Mouse (Mus musculus): ENCODE measurements around the gene Cdk15. TPM values are rescaled to one million over a fixed set of nuclear protein-coding genes. Genes with fewer than 3 reads are reported as not detected.

Gene Cdk15
- total RNA-seq, 2 experiments from 2014 or later: 0.58 to 0.68 TPM

DNA sequence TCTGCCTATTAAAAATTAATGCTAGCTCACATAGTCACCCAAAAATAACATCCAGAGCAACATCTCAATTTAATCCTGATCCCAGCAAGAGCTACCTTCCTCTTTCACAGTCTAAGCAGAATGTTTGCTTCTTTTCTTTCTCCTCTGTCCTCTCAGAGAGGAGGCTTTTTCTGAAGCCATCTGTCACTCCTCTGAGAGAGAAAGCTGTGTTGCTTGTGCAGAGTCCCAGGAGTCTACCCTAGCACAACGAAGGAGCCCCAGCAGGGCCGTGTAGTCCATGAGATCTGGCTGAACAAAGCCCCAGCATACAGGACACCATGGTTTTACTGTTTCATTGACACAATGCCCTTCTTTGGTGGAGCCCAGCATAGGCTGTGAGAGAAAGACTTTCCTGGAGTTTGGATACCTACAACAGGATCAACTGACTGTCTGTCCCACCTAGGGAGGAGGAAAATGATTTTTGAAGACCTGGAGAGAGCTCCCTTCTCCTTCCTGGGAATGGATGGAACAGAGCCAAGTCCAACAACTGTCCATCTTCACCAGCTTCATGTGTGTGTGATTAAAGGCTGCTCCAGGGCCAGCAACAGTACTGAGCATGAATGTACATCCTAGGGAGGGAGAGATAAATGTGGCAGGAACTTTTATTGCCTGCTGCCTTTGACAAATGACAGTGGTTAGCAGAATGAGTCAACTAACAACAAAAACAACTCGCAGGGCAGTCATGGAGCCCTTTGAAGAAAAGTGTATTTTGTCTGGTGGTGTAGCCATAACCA is 131.0 kb downstream of the Cdk15 start:
- Histone ChIP-seq H3K27ac (no peak overlapping the region), H3K4me3 (no peak overlapping the region)
- no peak for TF ChIP-seq CTCF (IDR thresholded peaks at IDR 0.05)
- no peak for DNase-seq (ENCODE audit: extremely low spot score in 1 of 2, low spot score in 2 of 2)
- intact Hi-C loops (cut with DNase I): no loop called here

DNA sequence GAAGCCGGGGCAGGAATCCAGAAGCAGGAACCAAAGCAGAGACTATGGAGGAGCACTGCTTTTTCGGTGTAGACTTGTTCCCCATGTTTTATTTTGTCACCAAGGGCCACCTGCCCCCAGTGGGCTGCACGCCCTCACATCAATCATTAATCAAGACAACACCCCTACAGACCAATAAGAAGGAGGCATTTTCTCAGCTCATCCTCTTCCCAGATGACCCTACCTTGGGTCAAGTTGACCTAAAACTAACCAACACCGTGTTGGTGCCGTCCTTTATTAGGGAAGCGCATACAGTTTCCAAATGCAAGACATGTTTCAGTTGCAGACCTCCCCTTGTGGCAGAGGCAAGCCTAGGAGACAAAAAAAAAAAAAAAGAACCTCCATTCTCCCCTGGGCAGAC is 132.5 kb downstream of the Cdk15 start:
- intact Hi-C loops (cut with DNase I): no loop called here
- no peak overlapping the region for H3K4me3 ChIP-seq
- DNase-seq (ENCODE audit: extremely low spot score in 1 of 2, low spot score in 2 of 2): no peak
- TF ChIP-seq CTCF (IDR thresholded peaks at IDR 0.05): no peak
- H3K27ac ChIP-seq: no peak overlapping the region

DNA sequence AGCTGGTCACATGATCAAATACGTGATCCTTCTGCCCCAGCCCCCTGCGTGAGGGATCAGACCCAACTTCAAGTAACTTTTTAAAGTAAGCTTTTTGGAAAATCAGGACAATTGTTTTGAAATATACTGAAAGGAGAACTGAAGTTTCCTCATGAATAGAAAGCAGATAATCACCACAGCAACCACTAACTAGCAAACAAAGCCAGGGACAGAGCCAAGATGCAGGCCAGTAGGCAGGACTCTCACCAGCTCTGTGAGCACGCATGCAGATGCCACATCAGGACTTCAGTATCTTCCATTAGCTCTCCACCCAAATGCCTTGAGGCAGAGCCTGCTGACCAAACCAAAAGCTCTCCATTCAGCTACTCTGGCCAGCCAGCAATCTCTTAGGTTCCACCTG is 135.0 kb downstream of the Cdk15 start:
- intact Hi-C loops (cut with DNase I): no loop called here
- no peak for DNase-seq (ENCODE audit: extremely low spot score in 1 of 2, low spot score in 2 of 2)
- Histone ChIP-seq H3K4me3 (no peak overlapping the region), H3K27ac (no peak overlapping the region)
- no peak for TF ChIP-seq CTCF (IDR thresholded peaks at IDR 0.05)

DNA sequence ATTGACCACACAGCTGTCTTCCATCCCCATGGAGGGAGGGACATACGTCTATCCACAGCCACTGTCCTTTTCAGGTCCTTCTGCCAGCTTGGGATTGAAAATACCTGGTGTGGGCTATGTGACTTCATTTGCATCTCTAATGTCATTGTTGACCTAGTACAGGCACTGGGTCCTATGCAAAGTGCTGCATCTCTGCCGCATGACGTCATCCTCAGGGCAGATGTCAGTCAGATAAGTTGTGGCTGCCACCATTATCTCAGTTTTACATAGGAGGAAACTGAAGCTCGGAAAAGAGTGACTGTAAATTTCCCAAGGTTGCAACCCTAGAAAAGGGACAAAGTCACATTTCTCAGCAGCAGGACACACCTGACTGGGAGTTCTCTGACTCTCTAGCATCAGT is 137.4 kb downstream of the Cdk15 start:
- Histone ChIP-seq H3K27ac (no peak overlapping the region), H3K4me3 (no peak overlapping the region)
- TF ChIP-seq CTCF (IDR thresholded peaks at IDR 0.05): no peak
- no peak for DNase-seq (ENCODE audit: extremely low spot score in 1 of 2, low spot score in 2 of 2)
- intact Hi-C loops (cut with DNase I): no loop called here

DNA sequence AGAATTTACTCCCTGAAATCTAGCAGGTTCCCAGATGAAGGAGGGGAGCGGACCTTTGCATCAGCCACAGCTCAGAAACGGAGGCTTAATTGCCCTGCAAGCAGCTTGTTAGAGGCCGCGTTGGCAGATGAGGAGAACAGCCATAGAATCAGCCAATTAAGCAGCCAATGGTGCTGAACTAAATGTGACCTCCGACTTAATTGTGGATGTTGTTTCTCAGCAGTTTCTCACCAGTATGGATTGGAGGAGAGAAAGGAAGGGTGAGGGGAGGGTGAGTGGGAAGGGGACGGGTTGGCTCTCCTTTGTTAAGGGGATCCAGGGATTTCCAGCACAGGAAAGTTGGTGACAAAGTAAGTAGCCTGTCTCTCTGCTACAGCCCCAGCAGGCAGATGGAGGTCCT is 137.9 kb downstream of the Cdk15 start:
- intact Hi-C loops (cut with DNase I): no loop called here
- Histone ChIP-seq H3K4me3 (no peak overlapping the region), H3K27ac (no peak overlapping the region)
- TF ChIP-seq CTCF (IDR thresholded peaks at IDR 0.05): no peak
- DNase-seq (ENCODE audit: extremely low spot score in 1 of 2, low spot score in 2 of 2): no peak

DNA sequence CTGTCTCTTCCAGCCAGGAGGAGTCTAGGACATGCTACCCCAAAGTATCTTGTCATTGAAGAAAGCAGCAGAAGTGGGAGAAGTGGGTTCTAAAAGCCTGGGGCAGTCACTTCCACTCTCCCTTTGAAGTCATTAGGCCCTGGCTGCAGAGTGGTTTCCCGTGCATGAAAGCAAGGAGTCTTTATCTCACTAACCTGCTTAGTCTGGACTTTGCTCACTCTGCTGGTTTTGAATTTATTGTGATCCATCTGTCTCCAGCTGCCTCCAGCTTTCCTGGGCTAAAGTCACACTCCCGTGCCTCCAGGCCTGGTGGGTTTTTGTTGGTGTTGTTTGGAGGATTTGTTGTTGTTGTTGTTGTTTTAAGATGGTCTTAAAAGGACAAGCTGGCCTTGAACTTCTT is 139.3 kb downstream of the Cdk15 start:
- no peak overlapping the region for H3K4me3 ChIP-seq
- intact Hi-C loops (cut with DNase I): no loop called here
- H3K27ac ChIP-seq: no peak overlapping the region
- no peak for DNase-seq (ENCODE audit: extremely low spot score in 1 of 2, low spot score in 2 of 2)
- TF ChIP-seq CTCF (IDR thresholded peaks at IDR 0.05): no peak

DNA sequence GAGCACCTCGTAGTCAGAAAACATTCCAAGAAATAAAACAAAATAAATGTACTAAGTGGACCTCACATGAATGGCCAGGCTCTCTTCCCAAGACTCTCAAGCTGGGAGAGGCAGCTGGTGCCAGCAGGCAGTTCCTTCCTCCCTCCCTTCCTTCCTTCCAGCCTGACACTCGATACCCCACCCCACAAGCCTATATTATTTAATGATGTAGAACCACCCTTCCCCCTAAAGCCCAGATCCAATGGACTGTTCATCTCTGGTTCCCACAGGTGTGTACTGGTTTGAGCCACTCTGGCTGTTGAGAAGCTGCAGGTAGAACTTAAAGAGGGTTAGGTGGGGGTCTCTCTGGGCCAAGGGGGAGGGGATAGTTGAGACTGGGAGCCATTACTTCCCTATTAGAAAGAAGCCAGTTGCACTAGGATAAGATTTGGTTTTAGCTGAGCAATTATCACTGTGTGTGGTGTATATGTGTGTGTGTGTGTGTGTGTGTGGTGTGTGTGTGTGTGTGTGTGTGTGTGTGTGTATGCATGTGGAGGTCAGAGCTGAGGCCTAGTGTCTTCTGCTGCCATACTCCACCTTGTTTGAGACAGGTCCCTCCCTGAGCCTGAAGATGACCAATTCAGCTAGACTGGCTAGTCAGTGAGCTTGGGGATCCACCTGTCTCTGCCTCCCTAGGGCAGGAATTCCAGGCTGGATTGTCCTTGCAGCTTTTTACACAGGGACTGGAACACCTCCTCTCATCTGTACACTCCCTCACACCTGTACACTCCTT is 143.0 kb downstream of the Cdk15 start:
- Histone ChIP-seq H3K4me3 (no peak overlapping the region), H3K27ac (no peak overlapping the region)
- intact Hi-C loops (cut with DNase I): no loop called here
- no peak for TF ChIP-seq CTCF (IDR thresholded peaks at IDR 0.05)
- DNase-seq (ENCODE audit: extremely low spot score in 1 of 2, low spot score in 2 of 2): no peak

DNA sequence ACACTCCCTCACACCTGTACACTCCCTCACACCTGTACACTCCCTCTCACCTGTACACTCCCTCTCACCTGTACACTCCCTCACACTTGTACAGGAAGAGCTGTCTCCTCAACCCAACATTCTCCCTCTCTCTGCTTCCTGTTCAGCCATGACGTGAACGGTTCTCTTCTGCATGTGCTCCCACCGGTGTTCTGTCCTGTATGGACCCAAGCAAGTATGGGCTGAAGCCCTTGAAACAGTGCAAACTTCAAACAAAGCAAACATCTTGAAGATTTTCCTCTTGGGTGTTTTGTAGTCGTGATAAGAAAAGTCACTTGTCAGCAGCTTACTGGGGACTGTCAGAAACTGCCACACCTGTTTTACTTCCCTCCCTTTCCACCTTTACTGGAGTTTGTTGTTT is 144.5 kb downstream of the Cdk15 start:
- Histone ChIP-seq H3K4me3 (no peak overlapping the region), H3K27ac (no peak overlapping the region)
- intact Hi-C loops (cut with DNase I): no loop called here
- no peak for DNase-seq (ENCODE audit: extremely low spot score in 1 of 2, low spot score in 2 of 2)
- no peak for TF ChIP-seq CTCF (IDR thresholded peaks at IDR 0.05)

Other genes with a start within 250 kb of the Cdk15 start
- gene C2cd6, start 162.0 kb upstream of the Cdk15 start, total RNA-seq (2021): not detected
- gene Tmem237, start 136.5 kb upstream of the Cdk15 start, total RNA-seq (2021): 10 to 100 TPM; 30.8 to 31.9 TPM
- 1 to 10 TPM; 1.6 to 1.7 TPM for gene Mpp4, start 93.5 kb upstream of the Cdk15 start, total RNA-seq (2021)
- gene Als2, start 19.7 kb upstream of the Cdk15 start, total RNA-seq (2021): 10 to 100 TPM; 35.1 to 37.5 TPM
- 1 to 10 TPM; 5.0 to 7.9 TPM for gene Fzd7, start 225.5 kb downstream of the Cdk15 start, total RNA-seq (2021)

All from left cerebral cortex, adult 2 months (tissue).